Mouse (Mus musculus) erythroblast, embryonic 14.5 days (primary cell): ENCODE results near the gene Tef.

Source experiments
- GATA1 ChIP-seq: IDR thresholded peaks from 2 replicates; pipeline ENCODE4 v1.6.1; 2012; ENCODE audit warnings: low read length, inconsistent platforms, mixed read lengths
- TAL1 ChIP-seq: IDR thresholded peaks from 3 replicates; pipeline ENCODE4 v1.6.1; 2012; ENCODE audit warnings: low read length, inconsistent platforms, mixed read lengths

- TF ChIP-seq TAL1 (no peak), GATA1 (no peak)
Observed at GRCm38 (mm10) chr15:81769037-81769436, 33.2 kb upstream of the Tef start.
